Mouse (Mus musculus): ENCODE results near the gene Fscb. TPM values are rescaled to one million over a fixed set of nuclear protein-coding genes. Genes with fewer than 3 reads are reported as not detected.

The Fscb gene
- polyA plus RNA-seq, 1 experiment = not detected

GRCm38 (mm10) chr12:64449911-64450310, 24.6 kb downstream of the Fscb start:
- H3K27ac ChIP-seq (ENCODE audit: control insufficient read depth, insufficient read depth, low read length) = no peak overlapping the region
- H3K4me3 ChIP-seq (ENCODE audit: control insufficient read depth, insufficient read depth, low read length) = no peak overlapping the region
- 81% methylated on average over 9 of the region's 9 CpGs for WGBS
- H3K36me3 ChIP-seq (ENCODE audit: control insufficient read depth, insufficient read depth, low read length) = no peaks in the 10 kb centered on the region
- no peak for DNase-seq
- H3K4me1 ChIP-seq (replicated peaks; ENCODE audit: control insufficient read depth, insufficient read depth, low read length) = no peaks in the 10 kb centered on the region
- TF ChIP-seq CTCF (IDR thresholded peaks at IDR 0.05; ENCODE audit: borderline replicate concordance, control insufficient read depth, extremely low read depth, insufficient read depth, low read length, poor library complexity) (no peak), POLR2A (IDR thresholded peaks at IDR 0.05; ENCODE audit: control insufficient read depth, extremely low read depth, insufficient read depth, low read length, poor library complexity) (no peak)
- no peaks in the 10 kb centered on the region for H3K27me3 ChIP-seq (ENCODE audit: control insufficient read depth, insufficient read depth, low read length)

- WGBS = 55% methylated on average over 2 of the region's 2 CpGs
- Histone ChIP-seq H3K4me3 (ENCODE audit: control insufficient read depth, insufficient read depth, low read length) (no peak overlapping the region), H3K36me3 (ENCODE audit: control insufficient read depth, insufficient read depth, low read length) (no peaks in the 10 kb centered on the region), H3K27ac (ENCODE audit: control insufficient read depth, insufficient read depth, low read length) (no peak overlapping the region), H3K4me1 (replicated peaks; ENCODE audit: control insufficient read depth, insufficient read depth, low read length) (no peaks in the 10 kb centered on the region), H3K27me3 (ENCODE audit: control insufficient read depth, insufficient read depth, low read length) (no peaks in the 10 kb centered on the region)
- no peak for DNase-seq
- TF ChIP-seq POLR2A (IDR thresholded peaks at IDR 0.05; ENCODE audit: control insufficient read depth, extremely low read depth, insufficient read depth, low read length, poor library complexity) = no peak
- TF ChIP-seq CTCF (IDR thresholded peaks at IDR 0.05; ENCODE audit: borderline replicate concordance, control insufficient read depth, extremely low read depth, insufficient read depth, low read length, poor library complexity) = no peak
Observed at GRCm38 (mm10) chr12:64436675-64437074, 37.8 kb downstream of the Fscb start.
